Mouse (Mus musculus) bone marrow macrophage, adult 2 months (primary cell): Measurements from ENCODE around the gene Stip1.

Experiments used
- CTCF ChIP-seq: IDR thresholded peaks from 2 replicates; pipeline ENCODE4 v1.5.1; 2012; ENCODE audit warnings: low read depth, mild to moderate bottlenecking, low read length, moderate library complexity
- POLR2A ChIP-seq: IDR thresholded peaks from 2 replicates; pipeline ENCODE4 v1.6.1; 2012; ENCODE audit warnings: mild to moderate bottlenecking, low read depth, low read length, borderline replicate concordance

- TF ChIP-seq CTCF (no peak), POLR2A (no peak)
These were observed 27.3 kb downstream of the Stip1 start for GRCm38 (mm10) chr19:7012426-7012825.
